Mouse (Mus musculus) stomach, embryonic 16.5 days (tissue): ENCODE results near the gene Dyrk4. TPM values are rescaled to one million over a fixed set of nuclear protein-coding genes. Genes with fewer than 3 reads are reported as not detected.

Experiments used
- ATAC-seq: fragments of 200-750 bp; cut with Nextera tagmentation; 2 replicates; pipeline ENCODE4 v1.8.0; 2017; ENCODE audit warnings: moderate number of reproducible peaks, moderate TSS enrichment; ENCODE audit not compliant: insufficient read depth, low FRiP score
- H3K27ac ChIP-seq: fragments of 300-500 bp; sonication (generic); 2 replicates; pipeline ENCODE4 v1.5.1; 2014; ENCODE audit warnings: low read length
- H3K27me3 ChIP-seq: fragments of 300-500 bp; sonication (generic); 2 replicates; pipeline ENCODE4 v1.6.1; 2014; ENCODE audit warnings: low read length, control low read depth, mixed read lengths; ENCODE audit not compliant: control insufficient read depth, insufficient read depth
- H3K36me3 ChIP-seq: fragments of 300-500 bp; sonication (generic); 2 replicates; pipeline ENCODE4 v1.6.1; 2014; ENCODE audit warnings: low read length; ENCODE audit not compliant: control insufficient read depth, insufficient read depth
- H3K4me1 ChIP-seq: fragments of 300-500 bp; sonication (generic); 2 replicates; pipeline ENCODE4 v1.6.1; 2014; ENCODE audit warnings: low read length, control low read depth, mixed read lengths; ENCODE audit not compliant: control insufficient read depth, insufficient read depth
- H3K4me2 ChIP-seq: fragments of 300-500 bp; sonication (generic); 2 replicates; pipeline ENCODE4 v1.6.1; 2014; ENCODE audit warnings: low read depth, low read length, mixed read lengths
- H3K4me3 ChIP-seq: fragments of 300-500 bp; sonication (generic); replicated peaks from 2 replicates; pipeline ENCODE4 v1.5.1; 2014; ENCODE audit warnings: mild to moderate bottlenecking, low read length
- H3K9ac ChIP-seq: fragments of 300-500 bp; sonication (generic); 2 replicates; pipeline ENCODE4 v1.6.1; 2014; ENCODE audit warnings: low read length
- H3K9me3 ChIP-seq: fragments of 300-500 bp; sonication (generic); replicated peaks from 2 replicates; pipeline ENCODE4 v1.6.1; 2016; ENCODE audit warnings: low read length, control low read depth; ENCODE audit not compliant: control insufficient read depth
- WGBS: fragments of 180-500 bp; shearing (Covaris S2); extraction: QIAGEN DNeasy Blood & Tissue Kit; methylation state at CpG from one replicate; pipeline ENCODE4 v1.1.7; 2014; 5-methylcytosine and 5-hydroxymethylcytosine counted together
- polyA plus RNA-seq: library from polyadenylated mRNA; unstranded; fragments of >200 nt; fragmentation: Nextera tagmentation; extraction: Ambion mirVana; gene quantifications from 2 replicates; pipeline ENCODE4 v1.2.1, GENCODE M21; 2015

Gene Dyrk4
- polyA plus RNA-seq = 0.22 TPM in 1 of 2 replicates, not detected in the other

DNA sequence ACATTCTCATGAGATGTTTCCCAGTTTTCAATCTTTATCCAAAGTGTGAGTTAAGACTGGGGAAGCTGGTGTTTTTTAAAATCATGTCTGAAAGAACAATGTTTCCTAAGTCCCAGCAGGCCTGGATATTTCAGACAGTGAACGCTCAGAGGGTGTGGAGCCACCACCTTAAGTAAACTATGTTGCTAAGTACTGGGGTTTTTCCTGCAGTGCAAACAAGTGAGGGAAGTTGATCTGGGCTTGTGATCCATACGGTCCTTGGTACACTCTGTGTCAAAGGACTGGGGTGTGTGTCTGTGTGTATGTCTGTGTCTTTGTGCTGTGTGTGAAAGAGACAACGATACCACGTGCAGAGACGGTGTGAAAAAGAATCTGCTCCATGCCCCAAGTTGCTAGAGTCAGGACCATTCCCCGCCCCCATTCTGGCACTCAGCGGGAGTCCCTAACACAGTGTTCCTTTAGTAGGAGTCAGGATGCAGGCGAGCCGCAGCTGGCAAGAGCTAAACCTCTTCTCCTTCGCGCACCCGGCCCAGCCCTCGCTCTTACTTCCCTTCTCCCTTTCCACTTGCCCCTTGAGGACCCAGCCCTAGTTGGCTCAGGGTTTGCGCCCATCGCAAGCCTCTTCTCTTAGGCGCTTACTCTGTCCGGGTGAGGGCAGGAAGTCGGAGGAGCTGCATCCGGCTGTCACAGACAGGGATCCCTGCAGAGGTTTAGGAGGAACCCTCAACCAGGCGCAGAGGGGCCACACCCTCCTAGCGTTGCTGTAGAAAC is at the start of gene Dyrk4:
Gene Dyrk4 (minus strand): TSS at position 729 of the 771 bp plus-strand sequence.
- H3K4me1 ChIP-seq = peaks cover 8% of the 10 kb centered on the region; the same call in 1 of the 2 replicates
- WGBS = 7% methylated on average over 21 of the region's 21 CpGs
- peak within 1 kb of the TSS; percentile 67 for H3K9ac ChIP-seq
- H3K36me3 ChIP-seq = peaks cover 16% of the 10 kb centered on the region; the same call in 1 of the 2 replicates
- H3K4me2 ChIP-seq = peak within 1 kb of the TSS; percentile 54
- ATAC-seq = peak; percentile 96
- H3K27me3 ChIP-seq = no peaks in the 10 kb centered on the region
- H3K27ac ChIP-seq = peak within 1 kb of the TSS; percentile 91
- peak within 1 kb of the TSS; percentile 29 for H3K4me3 ChIP-seq
- no peaks in the 10 kb centered on the region for H3K9me3 ChIP-seq

DNA sequence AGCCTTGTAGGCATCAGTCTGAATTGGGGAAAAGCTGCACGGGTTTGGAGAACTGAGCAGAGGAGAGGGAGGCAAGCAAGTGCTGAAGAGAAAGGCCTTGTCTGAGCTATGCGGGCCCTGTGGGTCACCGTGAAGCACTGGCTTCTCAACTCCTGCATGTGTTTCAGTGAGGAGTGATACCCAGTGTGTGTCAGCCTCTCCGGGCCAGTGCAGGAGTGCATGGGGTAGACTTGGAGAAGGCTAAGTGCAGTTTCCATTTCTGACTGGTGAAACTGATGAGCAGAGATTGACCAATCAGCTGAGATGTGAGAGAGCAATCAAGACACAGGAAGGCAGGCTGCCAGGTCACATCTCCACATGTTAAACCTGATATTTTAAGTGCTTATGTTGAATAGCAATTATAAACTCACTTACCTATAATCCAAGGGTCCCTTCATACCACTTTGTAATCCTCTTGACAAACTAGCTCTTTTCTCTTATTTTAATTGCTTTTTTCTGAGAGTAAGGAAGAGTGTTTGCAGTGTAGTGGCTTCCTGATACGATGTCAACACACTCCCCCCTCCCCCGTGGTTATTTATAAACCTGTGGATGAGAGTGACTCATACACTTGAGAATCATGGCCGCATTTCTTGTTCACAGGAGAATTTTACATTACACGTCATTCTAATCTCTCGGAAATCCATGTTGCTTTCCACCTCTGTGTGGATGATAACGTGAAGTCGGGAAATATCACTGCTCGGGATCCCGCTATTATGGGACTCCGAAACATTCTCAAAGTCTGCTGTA is 44.8 kb upstream of the Dyrk4 start:
- H3K36me3 ChIP-seq = no peaks in the 10 kb centered on the region; the same call in 1 of the 2 replicates
- no peaks in the 10 kb centered on the region for H3K4me1 ChIP-seq
- H3K9ac ChIP-seq = no peak overlapping the region
- no peak overlapping the region for H3K27ac ChIP-seq
- no peak overlapping the region for H3K4me3 ChIP-seq
- H3K4me2 ChIP-seq = no peak overlapping the region
- no peak for ATAC-seq
- H3K27me3 ChIP-seq = no peaks in the 10 kb centered on the region
- 85% methylated on average over 14 of the region's 14 CpGs for WGBS
- H3K9me3 ChIP-seq = no peaks in the 10 kb centered on the region

DNA sequence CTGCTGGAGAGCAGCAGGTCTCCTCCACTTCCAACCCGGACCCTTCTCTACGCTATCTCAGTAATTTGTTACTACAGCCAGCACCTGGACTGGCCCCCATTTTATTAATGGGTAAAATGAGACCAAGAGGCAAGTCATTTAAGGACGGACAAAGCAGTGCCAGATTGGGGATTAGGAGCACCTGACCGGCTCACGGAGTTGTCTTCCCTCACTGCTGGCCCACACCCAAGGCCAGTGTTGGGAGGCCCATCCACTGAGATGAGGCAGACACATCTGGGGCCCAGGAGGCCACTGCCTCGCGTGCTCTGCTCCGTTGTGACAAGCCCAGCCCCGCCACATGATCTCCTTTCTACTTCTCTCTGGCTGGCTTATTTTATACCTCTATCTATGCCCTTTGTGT is 41.8 kb upstream of the Dyrk4 start:
- Histone ChIP-seq H3K4me2 (no peak overlapping the region), H3K9ac (no peak overlapping the region), H3K9me3 (no peaks in the 10 kb centered on the region), H3K36me3 (no peaks in the 10 kb centered on the region; the same call in 1 of the 2 replicates), H3K27ac (no peak overlapping the region), H3K4me3 (no peak overlapping the region), H3K27me3 (no peaks in the 10 kb centered on the region), H3K4me1 (no peaks in the 10 kb centered on the region)
- no peak for ATAC-seq
- 84% methylated on average over 9 of the region's 9 CpGs for WGBS

DNA sequence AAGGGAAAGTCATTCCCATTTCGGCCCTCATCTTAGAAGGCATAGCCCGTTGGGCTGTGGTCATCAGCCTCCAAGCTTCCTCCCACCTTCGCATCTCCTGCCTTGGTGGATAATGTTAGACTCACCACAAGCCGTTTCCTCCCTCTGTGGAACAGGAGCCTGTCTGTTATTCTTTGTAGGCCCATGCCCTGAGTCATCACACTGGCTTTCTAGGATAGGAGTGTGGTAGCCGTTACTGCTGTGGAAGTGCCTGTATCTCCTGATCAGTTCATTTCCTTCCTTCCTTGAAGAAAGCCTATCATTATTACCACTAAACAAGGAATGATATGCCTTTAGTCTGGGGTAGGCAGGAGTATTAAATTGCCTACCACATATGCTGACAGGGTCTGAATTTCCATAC is 41.1 kb upstream of the Dyrk4 start:
- Histone ChIP-seq H3K4me1 (no peaks in the 10 kb centered on the region), H3K4me2 (no peak overlapping the region), H3K27me3 (no peaks in the 10 kb centered on the region), H3K36me3 (no peaks in the 10 kb centered on the region; the same call in 1 of the 2 replicates), H3K9me3 (no peaks in the 10 kb centered on the region), H3K9ac (no peak overlapping the region), H3K4me3 (no peak overlapping the region), H3K27ac (no peak overlapping the region)
- ATAC-seq = no peak
- WGBS = 84% methylated on average over 5 of the region's 5 CpGs

DNA sequence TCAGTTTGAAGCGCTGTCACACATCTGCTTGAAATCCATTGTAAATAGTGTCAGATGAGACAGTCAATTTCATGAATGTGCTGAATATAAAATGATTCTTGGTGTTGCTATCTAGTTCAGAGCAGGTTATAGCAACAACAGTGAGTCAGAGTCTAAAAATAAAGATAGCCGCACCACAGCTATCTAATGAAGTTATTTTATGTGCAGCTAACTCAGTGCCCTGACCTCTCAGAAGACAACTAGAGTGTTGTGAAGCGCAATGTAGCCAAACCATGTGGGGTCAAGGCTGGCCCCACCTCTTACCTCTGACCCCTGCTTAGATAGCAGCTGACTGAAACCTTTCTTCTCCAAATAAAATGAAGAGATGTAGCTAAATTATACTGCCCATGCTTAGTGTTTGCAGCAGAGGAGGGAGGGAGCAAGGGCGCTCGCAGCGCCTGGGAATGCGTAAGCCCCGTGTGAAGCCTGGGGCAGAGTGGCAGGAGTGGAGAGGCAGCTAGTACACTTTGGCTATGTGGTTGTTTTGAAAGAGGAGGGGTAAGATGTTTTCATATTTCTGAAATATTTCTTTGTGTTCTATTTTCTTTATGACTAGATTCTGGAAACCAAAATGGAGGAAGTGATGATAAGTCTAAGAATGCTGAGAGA is 39.9 kb upstream of the Dyrk4 start:
- WGBS = 89% methylated on average over 8 of the region's 8 CpGs
- no peak for ATAC-seq
- Histone ChIP-seq H3K4me1 (no peaks in the 10 kb centered on the region), H3K9me3 (no peaks in the 10 kb centered on the region), H3K27me3 (no peaks in the 10 kb centered on the region), H3K4me3 (no peak overlapping the region), H3K36me3 (no peaks in the 10 kb centered on the region), H3K27ac (no peak overlapping the region), H3K9ac (no peak overlapping the region), H3K4me2 (no peak overlapping the region)

DNA sequence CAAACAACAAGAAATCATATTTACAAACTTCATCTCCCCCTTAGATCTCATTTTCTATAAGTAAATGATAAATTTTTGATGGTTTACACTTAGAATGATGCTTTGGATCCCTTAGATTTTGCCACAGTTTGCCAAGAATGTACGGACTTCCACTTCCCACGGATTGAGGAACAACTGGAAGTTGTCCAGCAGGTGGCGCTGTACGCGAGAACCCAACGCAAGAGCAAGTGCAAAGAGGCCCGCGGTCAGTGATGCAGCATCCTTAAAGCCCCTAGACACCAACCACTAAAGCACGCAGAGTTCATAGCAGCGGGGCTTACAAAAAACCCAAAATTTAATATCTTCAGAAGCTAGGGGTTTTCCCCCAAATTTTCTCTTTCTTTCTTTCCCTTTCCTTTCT is 34.1 kb upstream of the Dyrk4 start:
- no peak for ATAC-seq
- no peak overlapping the region for H3K27ac ChIP-seq
- H3K27me3 ChIP-seq = no peaks in the 10 kb centered on the region
- no peak overlapping the region for H3K4me2 ChIP-seq
- no peak overlapping the region for H3K4me3 ChIP-seq
- WGBS = 8% methylated on average over 10 of the region's 10 CpGs
- H3K4me1 ChIP-seq = no peaks in the 10 kb centered on the region
- H3K36me3 ChIP-seq = no peaks in the 10 kb centered on the region
- no peaks in the 10 kb centered on the region for H3K9me3 ChIP-seq
- H3K9ac ChIP-seq = no peak overlapping the region

DNA sequence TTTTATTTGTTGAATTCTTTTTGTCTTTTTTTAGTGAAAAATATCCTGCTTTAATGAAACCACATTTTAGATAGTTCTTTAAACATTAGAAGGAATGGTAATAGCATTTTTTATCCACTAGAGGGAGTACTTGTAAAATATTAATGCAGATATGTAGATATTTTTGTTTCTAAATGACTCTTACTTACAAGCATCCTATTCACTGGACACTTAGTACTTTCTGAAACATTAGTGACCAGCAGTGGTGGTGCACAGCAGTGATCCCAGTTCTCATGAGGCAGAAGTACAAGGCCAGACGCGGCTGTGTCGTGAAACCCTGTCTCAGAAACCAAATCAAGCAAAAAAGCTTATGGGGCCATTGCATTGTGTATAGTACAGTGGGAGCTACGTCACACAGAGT is 26.7 kb upstream of the Dyrk4 start:
- Histone ChIP-seq H3K9me3 (no peaks in the 10 kb centered on the region), H3K4me2 (no peak overlapping the region), H3K4me3 (no peak overlapping the region), H3K4me1 (no peaks in the 10 kb centered on the region), H3K36me3 (peaks cover 5% of the 10 kb centered on the region), H3K27me3 (no peaks in the 10 kb centered on the region), H3K9ac (no peak overlapping the region), H3K27ac (no peak overlapping the region)
- ATAC-seq = no peak
- WGBS = 82% methylated on average over 4 of the region's 4 CpGs

DNA sequence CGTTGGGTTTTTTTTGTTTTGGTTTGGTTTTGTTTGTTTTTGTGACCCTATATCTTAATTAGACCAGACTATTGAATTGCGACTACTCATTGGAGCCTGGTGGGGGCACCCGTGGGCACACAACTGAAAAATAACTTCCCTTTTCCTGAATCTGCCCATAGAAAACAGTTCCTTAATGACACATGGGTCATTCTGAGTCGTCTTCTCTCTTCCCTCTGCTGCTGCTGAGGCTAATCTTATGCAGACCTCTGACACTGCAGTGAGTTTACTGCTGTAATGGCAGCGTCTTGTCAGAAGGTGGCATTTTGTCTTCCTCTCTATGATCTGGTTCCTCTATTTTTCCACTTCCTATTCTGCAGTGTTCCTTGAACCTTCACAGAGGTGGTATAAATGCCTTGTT is 18.8 kb upstream of the Dyrk4 start:
- peak overlapping the region; percentile 76 for H3K9ac ChIP-seq
- H3K27ac ChIP-seq = no peak overlapping the region
- no peaks in the 10 kb centered on the region for H3K27me3 ChIP-seq
- WGBS = 4% methylated on average over 5 of the region's 5 CpGs
- H3K4me2 ChIP-seq = peak overlapping the region; percentile 97
- ATAC-seq = no peak
- H3K9me3 ChIP-seq = no peaks in the 10 kb centered on the region
- peaks cover 9% of the 10 kb centered on the region for H3K4me1 ChIP-seq
- H3K4me3 ChIP-seq = peak overlapping the region; percentile 80
- no peaks in the 10 kb centered on the region; the same call in 1 of the 2 replicates for H3K36me3 ChIP-seq
